Comparison of ENCODE assay signal across 8 mouse cellular contexts in genomic region chr12:102286681-102287414, GRCm38 (mm10). TPM values are rescaled to one million over a fixed set of nuclear protein-coding genes. Genes with fewer than 3 reads are reported as not detected.
DNase-seq lines count a peak whose midpoint lies in the region; ATAC-seq and TF ChIP-seq lines count a peak whose summit lies in the region.

No protein-coding gene starts in this region.

- no peak for DNase-seq in frontal cortex, postnatal 10 days (ENCODE audit: low spot score in 2 of 2)
- no peak for DNase-seq in Patski (ENCODE audit: low read depth, low spot score)
- DNase-seq in heart, adult 18-20 months = peak; percentile 70 to 74
- peak; percentile 61 to 66 for DNase-seq in kidney, adult 8-10 months
- DNase-seq in spleen, postnatal 36 days (ENCODE audit: low spot score in 2 of 2) = no peak
- no peak for DNase-seq in layer of hippocampus, adult 9-11 months

- peak overlapping the region; percentile 43; the same call in 1 of the 2 replicates for H3K27ac ChIP-seq in neural tube, embryonic 13.5 days (replicated peaks)

- H3K27me3 ChIP-seq in Patski = no peaks in the 10 kb centered on the region
- H3K27me3 ChIP-seq in neural tube, embryonic 13.5 days = peaks cover 10% of the 10 kb centered on the region; the same call in 1 of the 2 replicates

- peaks cover 69% of the 10 kb centered on the region for H3K4me1 ChIP-seq in neural tube, embryonic 13.5 days (replicated peaks)

- H3K4me2 ChIP-seq in neural tube, embryonic 13.5 days = no peak overlapping the region

- 61% methylated on average over 10 of the region's 10 CpGs for WGBS in neural tube, embryonic 13.5 days

- no peak overlapping the region for H3K4me3 ChIP-seq in neural tube, embryonic 13.5 days

- POLR2A ChIA-PET in Patski (lab: Charles Lee) = interaction anchor here (1.0 kb wide), 1 partner anchor 19 kb away, joined by 4 read pairs; no protein-coding TSS in a partner anchor

- no peak for TF ChIP-seq CTCF in Patski (IDR thresholded peaks at IDR 0.05)

- no peaks in the 10 kb centered on the region for H3K9me3 ChIP-seq in neural tube, embryonic 13.5 days

- H3K9ac ChIP-seq in neural tube, embryonic 13.5 days = no peak overlapping the region

- ATAC-seq in frontal cortex, adult (ENCODE audit: low TSS enrichment) = peak; percentile 63
- peak; percentile 15 for ATAC-seq in Patski
- ATAC-seq in neural tube, embryonic 13.5 days (ENCODE audit: low read depth) = no peak

- in situ Hi-C loops in Patski (cut with MboI; ENCODE audit: low pct_unique_long_range_greater_than_20kb) = loop anchor here (10.0 kb wide), 1 partner anchor 178 kb away; the partner anchor contains the start of gene Golga5

- H3K36me3 ChIP-seq in neural tube, embryonic 13.5 days = no peaks in the 10 kb centered on the region

- CTCF ChIA-PET in Patski (lab: Charles Lee) = interaction anchor here (0.7 to 1.0 kb wide), 2 partner anchors 10 to 34 kb away, joined by 3 to 4 read pairs; no protein-coding TSS in a partner anchor

RNA-seq across cellular contexts. Expression of gene Rin3, which starts 4.0 kb away (rescaled TPM):
- polyA plus RNA-seq in Patski (2021) = 31.6 TPM
- total RNA-seq in heart, adult 18-20 months (2021) = 10 to 100 TPM; 28.3 to 29.5 TPM
- 4.6 and 5.7 TPM in 2 replicates for polyA plus RNA-seq in neural tube, embryonic 13.5 days (2015; fragmentation: Nextera tagmentation; extraction: Ambion mirVana)

Comparison
In these comparisons a context has a peak if more than half of its experiments do, and no peak if none do; other contexts are left out.
1. DNase-seq: peak in heart, adult 18-20 months (2 of 2) and kidney, adult 8-10 months (2 of 2); none in frontal cortex, postnatal 10 days (0 of 2), Patski (single experiment), spleen, postnatal 36 days (0 of 2) and layer of hippocampus, adult 9-11 months (single experiment).